Mouse (Mus musculus) CH12.LX (cell line): ENCODE measurements around the gene Dand5.

ENCODE experiments used
- BHLHE40 ChIP-seq: IDR thresholded peaks from 2 replicates; pipeline ENCODE4 v1.6.1; 2011; ENCODE audit warnings: mild to moderate bottlenecking, low read depth, low read length, improper control_type of control experiment
- CTCF ChIP-seq, 2 experiments: IDR thresholded peaks in 1 of 2; conservative IDR thresholded peaks in 1 of 2; 2 replicates each; pipeline ENCODE4 v1.5.1; 2011 to 2012; ENCODE audit warnings: low read depth in 2 of 2, low read length in 2 of 2, improper control_type of control experiment in 1 of 2, inconsistent platforms in 1 of 2, mild to moderate bottlenecking in 1 of 2, moderate library complexity in 1 of 2
- EP300 ChIP-seq: IDR thresholded peaks from 2 replicates; pipeline ENCODE4 v1.6.1; 2011; ENCODE audit warnings: low read length, improper control_type of control experiment
- JUND ChIP-seq: conservative IDR thresholded peaks from 2 replicates; pipeline ENCODE4 v1.6.1; 2011; ENCODE audit warnings: low read depth, low read length, improper control_type of control experiment
- MAX ChIP-seq: IDR thresholded peaks from 2 replicates; pipeline ENCODE4 v1.6.1; 2011; ENCODE audit warnings: low read length, improper control_type of control experiment
- MXI1 ChIP-seq: IDR thresholded peaks from 2 replicates; pipeline ENCODE4 v1.6.1; 2011; ENCODE audit warnings: mild to moderate bottlenecking, low read depth, low read length, improper control_type of control experiment
- NRF1 ChIP-seq: IDR thresholded peaks from 2 replicates; pipeline ENCODE4 v1.6.1; 2014; ENCODE audit warnings: low read depth, mild to moderate bottlenecking, inconsistent platforms, low read length, improper control_type of control experiment, moderate library complexity
- POLR2A ChIP-seq: IDR thresholded peaks from 2 replicates; pipeline ENCODE4 v1.6.1; 2011; ENCODE audit warnings: low read depth, mild to moderate bottlenecking, improper control_type of control experiment, low read length
- SIN3A ChIP-seq: IDR thresholded peaks from 2 replicates; pipeline ENCODE4 v1.6.1; 2012; ENCODE audit warnings: low read length, improper control_type of control experiment, inconsistent platforms
- TCF12 ChIP-seq: IDR thresholded peaks from 2 replicates; pipeline ENCODE4 v1.6.1; 2014; ENCODE audit warnings: low read depth, mild to moderate bottlenecking, inconsistent platforms, low read length, improper control_type of control experiment
- ZC3H11A ChIP-seq: IDR thresholded peaks from 2 replicates; pipeline ENCODE4 v1.6.1; 2012; ENCODE audit warnings: low read depth, mild to moderate bottlenecking, inconsistent platforms, low read length, improper control_type of control experiment
- ZKSCAN1 ChIP-seq: IDR thresholded peaks from 2 replicates; pipeline ENCODE4 v1.6.1; 2012; ENCODE audit warnings: low read depth, inconsistent platforms, low read length, improper control_type of control experiment, borderline replicate concordance

DNA sequence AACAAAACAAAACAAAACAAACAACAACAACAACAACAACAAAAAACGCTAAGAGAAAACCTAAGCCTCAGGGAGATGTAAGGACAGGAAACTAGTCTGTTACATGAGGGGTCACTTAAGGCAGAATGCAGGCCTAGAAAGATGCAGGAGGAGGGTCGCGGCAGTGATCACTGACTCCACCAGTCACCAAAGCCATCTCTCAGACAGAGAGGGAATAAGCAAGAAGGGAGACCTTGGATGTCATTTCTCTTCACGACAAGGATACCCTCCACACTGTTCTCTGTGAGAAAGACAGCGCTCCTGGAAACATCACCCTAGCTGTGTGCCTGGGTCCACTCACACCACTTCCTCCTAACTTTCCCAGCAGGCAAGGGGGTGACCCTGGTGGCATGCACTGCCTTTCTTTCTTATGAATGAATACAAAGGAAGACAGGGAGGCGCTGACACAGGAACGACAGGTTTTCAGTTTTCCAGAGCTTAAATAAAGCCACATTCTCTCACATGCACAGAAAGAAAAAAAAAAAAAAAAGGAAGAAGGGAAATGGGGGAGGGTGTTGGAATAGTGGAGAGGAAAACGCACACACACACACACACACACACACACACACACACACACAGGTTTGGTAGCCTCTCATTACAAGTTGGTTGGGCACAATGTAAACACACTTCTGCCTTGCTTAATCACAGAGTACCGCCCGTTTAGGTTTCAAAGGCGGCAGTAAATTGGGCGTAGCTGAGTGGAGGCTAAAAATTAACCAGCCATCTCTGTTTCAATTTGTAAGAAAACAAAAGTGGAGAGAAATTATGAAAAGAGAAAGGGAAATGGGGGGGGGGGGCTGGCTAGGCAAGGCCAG, 52.3 kb downstream of the Dand5 start:
- TF ChIP-seq CTCF (conservative IDR thresholded peaks at IDR 0.05 in 1 of 2, IDR thresholded peaks at IDR 0.05 in 1 of 2; ENCODE audit: low read depth in 2 of 2, low read length in 2 of 2) (no peak), MXI1 (no peak), EP300 (no peak), TCF12 (no peak), NRF1 (no peak), ZKSCAN1 (no peak), BHLHE40 (no peak), POLR2A (no peak), ZC3H11A (no peak), JUND (no peak), MAX (no peak), SIN3A (no peak)
